Mouse (Mus musculus): ENCODE results near the gene Dbp.

DNA sequence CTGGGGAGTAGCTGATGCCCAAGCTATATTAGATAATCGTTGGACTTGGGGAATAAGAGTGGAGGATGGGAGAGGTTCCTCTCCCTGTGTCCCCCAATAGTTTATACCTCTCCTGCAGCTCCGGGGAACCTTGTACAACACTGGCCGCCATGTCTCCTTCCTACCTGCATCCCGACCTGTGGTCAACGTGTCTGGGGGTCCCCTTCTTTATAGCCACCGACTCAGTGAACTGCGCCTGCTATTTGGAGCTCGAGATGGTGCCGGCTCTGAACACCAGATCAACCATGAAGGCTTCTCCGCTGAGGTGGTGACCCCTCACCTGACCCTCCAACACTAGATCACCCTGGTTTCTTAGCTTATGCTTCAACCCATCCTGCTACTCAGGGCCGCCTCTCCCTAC, 2.6 kb upstream of the Dbp start:
- no peak for TF ChIP-seq CTCF (IDR thresholded peaks at IDR 0.05; ENCODE audit: borderline replicate concordance, extremely low read depth, insufficient read depth, insufficient read length)
- TF ChIP-seq POLR2A (IDR thresholded peaks at IDR 0.05; ENCODE audit: borderline replicate concordance, extremely low read depth, insufficient read depth, insufficient read length, poor library complexity, severe bottlenecking) = no peak

Measured in brain, embryonic 14.5 days (tissue).